Mouse (Mus musculus): ENCODE results near the gene Bbip1. TPM values are rescaled to one million over a fixed set of nuclear protein-coding genes. Genes with fewer than 3 reads are reported as not detected.

Bbip1 gene
- 49.0 to 55.2 TPM (median 54.3 TPM) in 4 replicates for total RNA-seq (2023; ENCODE audit: inconsistent age)

GRCm38 (mm10) chr19:53943802-53944785 lies at the start of gene Bbip1, which contains the start of gene Shoc2:
Bbip1 (minus strand) TSS chr19:53944627.
Shoc2 (plus strand) TSS chr19:53944306.

GRCm38 (mm10) chr19:53892061-53892460 lies 52.4 kb downstream of the Bbip1 start, which contains the start of gene Pdcd4:
Pdcd4 (plus strand) TSS chr19:53892231.

Other genes with a start within 250 kb of the Bbip1 start
- 252 to 280 TPM (median 269 TPM) in 4 replicates for gene Pdcd4, start 52.4 kb downstream of the Bbip1 start, total RNA-seq (2023; ENCODE audit: inconsistent age)
- 40.9 to 52.7 TPM (median 45.7 TPM) in 4 replicates for gene Shoc2, start 321 bp downstream of the Bbip1 start, total RNA-seq (2023; ENCODE audit: inconsistent age)
- gene Adra2a, start 99.5 kb upstream of the Bbip1 start, total RNA-seq (2023; ENCODE audit: inconsistent age), result 0.51 to 0.97 TPM (median 0.76 TPM) in 4 replicates